Mouse (Mus musculus) ovary, adult 18-20 months (tissue): Measurements from ENCODE around the gene Psmc2.

Source experiments
- DNase-seq: peaks from one replicate; pipeline ENCODE4 v3.0.0; 2022; ENCODE audit warnings: low spot score, mixed read lengths

The Psmc2 gene

DNA sequence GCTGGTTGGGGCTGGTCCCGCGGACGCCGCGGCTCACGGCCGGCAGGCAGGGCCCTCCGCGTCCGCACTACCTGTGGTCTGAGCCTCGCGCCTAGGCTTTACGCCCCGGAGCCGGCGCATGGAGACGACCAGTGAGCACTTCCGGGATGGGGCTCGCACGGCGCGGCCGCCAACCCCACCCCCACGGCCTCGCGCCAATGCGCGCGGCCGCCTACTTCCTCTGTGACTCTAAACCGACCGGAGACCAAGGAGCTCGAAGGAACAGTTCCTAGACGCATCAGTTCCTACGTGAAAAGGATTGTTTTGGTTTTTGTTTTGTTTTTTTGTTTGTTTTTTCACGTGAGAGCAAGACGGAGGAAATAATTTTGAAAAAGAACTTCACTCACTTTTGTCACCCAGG is at the start of gene Psmc2, which contains the start of gene Dnajc2:
Gene Psmc2 (plus strand): TSS at position 231 of the 400 bp plus-strand sequence.
Gene Dnajc2 (minus strand): TSS at position 199 of the 400 bp plus-strand sequence.
- DNase-seq, result peak; percentile 84

DNA sequence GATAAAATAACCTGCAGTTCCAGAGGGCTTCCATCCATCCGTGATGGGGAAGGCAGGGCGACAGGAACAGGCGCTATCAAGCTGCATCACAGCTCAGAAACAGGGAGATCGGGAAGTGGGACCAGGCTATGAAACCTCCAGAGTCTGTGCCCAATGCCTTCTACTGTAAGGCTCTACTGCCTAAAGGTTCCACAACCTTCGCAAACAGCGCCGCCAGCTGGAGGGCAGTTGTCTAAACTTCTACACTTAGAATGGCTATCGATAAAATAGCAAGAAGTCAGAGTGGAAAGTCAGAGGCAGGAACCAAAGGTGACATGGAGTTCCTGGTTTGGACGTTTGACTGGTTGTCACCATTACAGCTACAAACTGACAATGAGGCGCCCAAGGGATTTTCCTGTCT is 49.5 kb upstream of the Psmc2 start:
- peak; percentile 50 for DNase-seq

DNA sequence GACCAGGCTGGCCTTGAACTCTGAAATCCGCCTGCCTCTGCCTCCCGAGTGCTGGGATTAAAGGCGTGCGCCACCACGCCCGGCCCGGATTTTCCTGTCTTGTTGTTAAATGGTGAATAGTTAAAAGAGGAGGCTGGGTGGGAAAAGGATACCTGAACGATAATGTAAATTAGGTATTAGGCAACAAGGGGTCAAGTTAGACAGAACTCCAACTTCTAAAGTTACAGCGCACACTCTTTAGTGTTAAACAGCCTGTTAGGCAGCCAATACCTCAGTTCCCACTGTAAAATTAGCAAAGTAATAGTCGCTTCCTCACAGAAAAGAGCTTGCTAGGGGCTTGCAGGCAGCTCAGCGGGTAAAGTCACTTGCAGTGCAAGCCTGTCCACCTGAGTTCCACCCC is 49.0 kb upstream of the Psmc2 start:
- no peak for DNase-seq

DNA sequence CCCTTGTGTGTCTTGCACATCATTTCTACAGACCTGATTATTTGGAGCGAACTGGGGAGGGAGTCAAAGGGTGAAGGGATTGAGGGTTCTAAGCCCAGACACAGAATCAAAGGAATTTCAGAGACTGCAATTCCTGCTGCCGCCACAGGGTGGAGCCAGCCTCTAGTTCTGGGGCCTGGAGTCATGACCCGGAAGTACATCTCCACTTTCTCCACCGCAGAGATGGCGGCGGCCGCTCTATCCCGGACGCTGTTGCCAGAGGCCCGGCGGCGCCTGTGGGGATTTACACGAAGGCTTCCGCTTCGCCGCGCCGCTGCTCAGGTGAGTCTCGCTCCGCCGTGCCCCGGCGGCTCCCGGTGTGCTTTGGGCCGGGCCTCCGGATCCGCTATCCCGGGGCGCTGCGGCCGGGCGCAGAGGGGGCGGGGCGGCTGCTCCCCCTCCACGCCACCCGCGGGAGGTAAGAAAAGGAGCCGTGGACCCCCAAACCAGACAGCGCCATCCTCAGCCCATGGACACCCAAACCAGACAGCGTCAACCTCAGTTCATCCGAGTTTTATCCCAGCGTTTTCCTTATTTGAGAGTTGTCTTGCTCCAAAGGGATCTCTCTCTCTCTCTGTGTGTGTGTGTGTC is 48.0 kb upstream of the Psmc2 start, which contains the start of gene Pmpcb:
Gene Pmpcb (plus strand): TSS at position 186 of the 630 bp plus-strand sequence.
- peak; percentile 65 for DNase-seq

DNA sequence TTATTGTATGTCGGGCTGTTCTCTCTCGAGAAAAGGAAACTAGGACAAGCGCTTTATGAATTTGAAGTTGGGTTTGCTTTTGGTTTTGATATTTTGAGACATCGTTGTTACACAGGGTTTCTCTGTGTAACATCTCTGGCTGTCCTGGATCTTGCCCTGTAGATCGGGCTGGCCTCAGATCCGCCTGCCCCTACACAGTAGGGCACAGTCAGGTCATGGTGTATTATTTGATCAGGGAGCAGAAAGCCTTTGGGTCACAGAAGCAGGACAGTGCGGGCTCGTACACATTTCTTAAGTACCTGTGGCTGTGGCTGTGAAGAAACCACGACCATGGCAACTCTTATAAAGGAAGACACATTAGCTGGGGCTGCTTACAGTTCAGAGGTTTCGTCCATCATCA is 47.5 kb upstream of the Psmc2 start:
- DNase-seq, result no peak

DNA sequence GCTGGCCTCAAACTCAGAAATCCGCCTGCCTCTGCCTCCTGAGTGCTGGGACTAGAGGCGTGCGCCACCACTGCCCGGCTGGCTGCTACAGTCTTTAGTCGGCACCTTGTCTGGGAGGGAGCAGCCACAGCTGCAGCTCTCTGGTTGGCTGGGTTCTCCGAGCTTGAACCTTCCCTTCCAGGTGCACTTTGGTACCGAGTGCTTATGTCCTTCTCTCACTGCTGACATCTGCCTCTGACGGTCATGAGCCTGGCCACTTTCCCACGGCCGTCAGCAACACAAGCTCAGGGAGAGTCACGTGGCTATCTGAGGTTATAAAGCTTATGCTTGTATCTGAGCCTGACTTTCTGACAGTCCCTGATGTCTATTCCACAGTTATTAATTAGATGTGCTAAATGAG is 46.0 kb upstream of the Psmc2 start:
- no peak for DNase-seq

DNA sequence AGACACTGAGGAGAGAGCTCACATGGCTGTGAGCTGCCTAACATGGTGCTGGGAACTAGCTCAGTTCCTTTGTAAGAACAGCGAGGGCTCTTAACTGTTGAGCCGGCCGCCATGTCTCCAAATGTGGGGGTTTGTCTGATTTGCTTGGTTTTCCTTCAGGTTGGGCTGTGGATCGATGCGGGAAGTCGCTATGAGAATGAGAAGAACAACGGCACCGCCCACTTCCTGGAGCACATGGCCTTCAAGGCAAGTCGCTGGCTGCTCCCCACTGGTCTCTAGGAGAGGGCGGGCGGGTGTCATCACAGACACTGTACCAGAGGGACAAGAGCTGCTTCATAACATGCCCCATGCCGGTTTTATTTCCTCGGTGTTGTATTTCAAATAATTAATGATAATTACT is 45.2 kb upstream of the Psmc2 start:
- no peak for DNase-seq

DNA sequence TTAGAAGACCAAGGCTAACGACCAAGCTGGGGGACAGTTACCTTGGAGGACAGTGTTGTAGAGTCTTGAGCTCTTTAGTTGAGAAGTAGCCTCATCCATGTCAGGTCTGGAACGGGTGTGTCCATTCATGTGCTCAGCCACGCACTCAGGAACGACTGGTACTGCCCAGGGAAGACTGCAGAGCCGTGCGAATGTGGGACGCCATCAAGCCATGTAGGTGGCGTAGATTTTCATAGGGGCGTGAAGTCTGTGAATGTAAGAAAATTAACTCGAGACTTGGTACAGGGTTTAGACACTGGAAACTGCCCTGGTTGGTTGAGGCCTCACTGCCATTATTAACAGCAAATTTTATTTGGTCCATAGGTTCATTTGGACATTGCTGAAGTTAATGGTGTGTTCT is 41.5 kb upstream of the Psmc2 start:
- DNase-seq, result no peak

DNA sequence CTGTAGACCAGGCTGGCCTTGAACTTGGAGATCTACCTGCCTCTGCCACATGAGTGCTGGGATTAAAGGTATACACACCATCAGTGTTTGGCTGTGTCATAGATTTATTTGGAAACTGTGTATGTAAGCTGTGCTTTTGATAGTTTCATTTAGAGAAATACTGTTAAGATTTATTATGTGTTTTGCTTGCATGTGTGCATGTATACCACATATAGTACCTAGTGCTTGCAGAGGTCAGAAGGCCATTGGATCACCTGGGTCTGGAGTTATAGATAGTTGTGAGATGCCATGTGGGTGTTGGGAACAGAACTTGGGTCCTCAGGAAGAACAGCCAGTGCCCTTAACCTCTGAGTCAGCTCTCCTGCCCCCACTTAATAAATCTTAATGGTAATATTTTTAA is 40.4 kb upstream of the Psmc2 start:
- no peak for DNase-seq

DNA sequence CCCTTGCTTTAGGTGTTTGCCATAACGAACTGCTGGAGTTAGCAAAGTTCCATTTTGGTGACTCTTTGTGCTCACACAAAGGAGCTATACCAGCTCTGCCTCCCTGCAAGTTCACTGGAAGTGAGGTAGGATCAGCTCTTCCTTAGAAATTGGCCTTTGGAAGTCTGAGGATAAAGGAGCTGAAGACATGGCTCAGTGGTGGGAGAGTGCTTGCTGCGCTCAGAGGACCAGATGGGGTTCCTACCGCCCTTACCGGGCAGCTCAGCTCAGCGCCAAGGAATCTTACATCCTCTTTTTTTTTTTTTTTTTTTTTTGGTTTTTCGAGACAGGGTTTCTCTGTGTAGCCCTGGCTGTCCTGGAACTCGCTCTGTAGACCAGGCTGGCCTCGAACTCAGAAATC is 39.1 kb upstream of the Psmc2 start:
- DNase-seq, result no peak

DNA sequence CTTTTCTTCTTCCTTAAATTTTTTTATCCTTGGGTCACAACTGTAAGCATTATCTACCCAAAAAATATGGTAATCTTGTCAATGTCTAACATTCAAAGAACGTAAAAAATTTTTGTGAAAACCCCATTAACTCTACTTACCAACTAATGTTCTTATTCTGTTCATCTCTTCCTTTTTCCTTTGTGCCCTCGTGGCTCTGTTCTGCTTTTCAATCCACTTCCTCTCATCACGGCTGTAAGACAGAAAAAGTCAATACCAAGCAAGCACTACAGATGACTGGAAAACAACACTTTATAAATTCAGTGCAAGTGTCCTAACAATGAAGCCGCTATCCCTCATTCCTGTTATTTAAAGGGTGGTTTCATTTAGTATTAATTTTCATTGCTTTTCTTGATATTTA is 16.6 kb upstream of the Psmc2 start:
- DNase-seq, result no peak

DNA sequence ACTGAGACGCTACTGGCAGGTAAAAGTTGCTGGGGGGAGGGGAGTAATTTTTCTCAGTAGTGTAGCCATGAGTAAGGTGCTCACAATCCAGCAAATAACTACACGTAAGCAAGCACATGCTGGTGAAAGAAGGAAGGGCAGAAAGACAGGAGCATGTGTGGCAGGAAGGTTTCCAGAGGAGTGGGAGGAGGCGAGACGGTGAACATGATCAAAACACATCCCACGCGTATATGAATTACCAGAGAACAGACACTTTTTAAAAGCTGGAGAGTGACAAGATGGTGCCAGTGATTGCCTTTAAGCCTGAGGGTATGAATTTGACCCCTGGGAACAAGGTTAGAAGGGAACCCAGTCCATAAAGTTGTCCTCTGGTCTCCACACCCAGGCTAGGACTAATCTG is 15.2 kb upstream of the Psmc2 start:
- DNase-seq, result no peak

DNA sequence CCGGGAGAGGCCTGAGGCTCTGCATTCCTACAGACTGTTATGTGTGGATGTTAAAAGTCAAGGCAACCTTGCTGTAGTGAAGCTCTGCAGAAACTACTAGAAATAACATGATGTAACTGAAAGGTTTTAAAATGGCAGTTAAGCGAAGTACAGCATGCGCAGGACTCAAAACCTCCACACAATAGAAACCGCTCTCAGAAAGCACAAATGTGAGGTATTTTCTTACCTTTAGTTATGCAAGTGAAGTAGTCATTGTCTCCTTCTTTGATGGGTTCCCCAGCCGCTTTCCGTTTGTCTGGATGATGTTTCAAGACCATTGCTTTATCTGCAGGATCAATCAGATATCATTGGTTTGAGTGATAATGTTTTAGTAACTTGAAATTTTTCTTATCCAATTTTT is 8.6 kb upstream of the Psmc2 start:
- DNase-seq, result no peak

DNA sequence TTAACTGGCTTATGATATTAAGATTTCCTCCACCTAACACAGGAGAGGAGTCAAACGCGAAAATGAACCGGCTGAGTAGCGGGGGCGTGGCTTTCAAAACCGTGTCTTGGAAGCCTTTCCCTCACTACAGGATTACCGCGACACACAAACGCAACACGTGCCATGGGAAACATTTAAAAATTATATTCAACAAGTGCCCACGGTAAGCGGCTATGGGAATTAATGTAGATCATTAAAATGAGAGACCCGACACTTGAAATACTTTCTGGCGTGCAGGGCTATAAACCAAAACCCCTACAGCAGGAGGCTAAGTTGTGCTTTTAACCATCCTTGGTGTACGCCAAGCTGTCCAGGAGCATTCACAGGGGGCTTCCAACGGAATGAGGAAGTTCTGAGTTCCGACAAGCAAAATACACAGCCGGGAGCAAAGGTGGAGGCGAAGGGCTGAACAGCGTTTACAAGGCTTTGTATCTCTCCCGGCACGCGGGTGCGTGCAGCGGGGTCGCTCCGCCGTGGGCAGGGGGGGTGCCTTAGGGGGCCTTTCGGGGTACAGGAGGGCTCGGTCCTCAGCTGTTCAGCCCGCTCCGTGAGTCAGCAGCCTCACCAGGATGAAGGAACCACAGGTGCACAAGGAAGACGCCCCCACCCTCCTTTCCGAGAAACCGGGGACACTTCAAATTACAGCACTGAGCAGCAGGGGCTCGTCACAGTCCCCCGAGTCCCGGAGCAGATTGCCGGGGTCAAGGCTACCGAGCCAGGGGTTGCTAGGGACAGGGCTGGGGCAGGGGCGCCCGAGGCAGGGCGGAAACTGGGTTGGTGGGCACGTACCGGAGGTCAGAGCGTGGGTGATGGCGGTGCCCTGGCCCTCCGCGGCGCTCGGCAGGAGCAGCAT is 676 bp upstream of the Psmc2 start:
- no peak for DNase-seq

DNA sequence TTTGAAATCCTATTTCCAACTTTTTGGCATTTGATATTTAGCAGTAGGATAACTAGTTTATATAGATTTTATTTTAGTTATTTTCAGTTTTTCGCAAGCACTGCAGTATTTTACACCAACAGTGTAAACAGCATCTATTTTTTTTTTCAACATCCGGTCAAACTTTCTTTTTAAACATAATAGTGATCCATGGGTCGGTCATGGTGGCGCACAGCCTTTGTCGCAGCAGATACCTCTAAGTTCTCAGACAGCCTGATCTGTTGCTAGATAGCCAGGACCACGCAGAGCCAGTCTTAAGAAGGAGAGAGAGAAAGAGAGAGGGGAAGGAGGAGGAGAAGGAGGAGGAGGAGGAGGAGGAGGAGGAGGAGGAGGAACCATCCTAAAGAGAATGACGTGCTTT is 693 bp downstream of the Psmc2 start:
- DNase-seq, result no peak

DNA sequence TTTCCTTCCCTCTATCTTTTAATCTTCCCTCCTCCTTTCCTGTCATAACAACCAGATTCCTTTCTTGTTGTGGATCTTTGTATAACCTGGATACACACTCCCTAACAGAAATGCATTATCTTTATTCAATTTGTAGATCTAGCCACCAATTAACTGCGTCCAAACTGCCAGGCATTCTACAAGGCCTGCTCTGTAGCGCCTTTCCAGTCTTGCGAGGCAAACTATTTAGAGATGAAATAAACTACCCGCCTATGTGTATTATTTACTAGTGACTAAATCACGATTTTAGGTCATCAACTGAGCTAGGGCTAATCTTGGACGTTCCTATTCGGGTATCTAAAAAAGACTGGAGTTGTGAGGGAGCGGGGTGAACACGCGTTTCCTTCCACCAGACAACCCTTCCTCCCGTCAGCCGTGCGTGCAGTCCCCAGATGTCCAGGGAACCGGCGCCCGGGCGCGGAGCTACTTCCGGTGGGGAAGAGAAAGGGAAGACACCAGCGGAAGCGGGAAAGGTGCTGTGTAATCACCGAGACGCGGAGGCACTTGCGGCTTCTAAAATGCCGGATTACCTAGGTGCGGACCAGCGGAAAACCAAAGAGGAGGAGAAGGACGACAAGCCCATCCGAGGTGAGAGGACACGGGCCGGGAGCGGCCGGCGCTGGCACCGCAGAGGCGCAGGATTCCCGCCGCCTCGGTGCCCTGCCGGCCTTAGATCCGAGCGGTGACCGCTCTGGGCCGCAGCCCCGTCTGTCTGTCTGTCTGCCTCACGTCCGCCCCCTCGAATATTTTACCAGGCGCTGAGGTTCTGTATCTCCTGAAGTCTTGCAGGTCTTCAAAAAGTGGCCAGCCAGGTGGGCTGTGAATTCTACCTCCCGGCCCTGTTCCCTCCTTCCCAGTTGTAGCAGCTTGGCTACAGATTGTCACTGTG is 1.4 kb downstream of the Psmc2 start:
- peak; percentile 80 for DNase-seq

DNA sequence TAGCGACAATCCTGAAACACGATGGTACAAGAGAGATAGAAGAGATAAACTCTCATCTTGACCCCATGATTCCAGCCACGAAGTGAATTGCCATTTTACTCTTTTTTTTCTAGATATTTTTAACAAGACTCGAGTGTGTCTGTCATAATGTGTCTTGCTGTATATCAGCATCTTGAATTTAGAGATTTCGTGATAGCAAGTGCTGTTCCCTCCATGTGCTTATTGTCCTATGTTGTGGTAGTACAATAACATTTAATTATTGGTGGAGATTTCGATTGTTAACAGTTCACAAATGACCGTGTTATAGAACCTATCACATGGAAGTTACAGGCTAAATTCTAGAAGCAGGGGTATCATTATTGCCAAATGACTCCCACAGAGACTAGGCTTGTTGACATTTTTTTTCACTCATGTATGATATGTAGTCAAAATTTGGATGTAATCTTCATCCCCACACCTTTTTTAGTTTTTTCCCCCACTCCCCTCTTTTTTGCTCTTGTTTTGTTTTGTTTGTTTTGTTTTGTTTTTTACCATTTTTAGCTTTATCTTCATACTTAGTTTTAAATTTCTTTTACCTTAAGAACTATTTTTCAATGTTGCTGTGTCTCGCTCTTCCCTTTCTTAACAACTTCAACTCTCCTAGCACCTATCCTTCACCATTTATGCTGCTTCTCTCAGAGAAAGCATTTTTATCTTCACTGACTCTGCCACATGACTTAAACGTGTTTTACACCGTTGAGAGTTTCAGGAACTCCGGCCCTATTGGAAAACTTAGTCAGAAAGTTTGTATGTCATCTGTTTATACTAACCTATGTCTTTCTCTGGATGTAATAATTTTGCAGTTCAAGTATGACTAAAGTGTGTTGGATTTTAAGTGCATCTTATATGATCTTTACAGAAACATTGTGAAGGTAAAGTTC is 2.4 kb downstream of the Psmc2 start:
- no peak for DNase-seq

DNA sequence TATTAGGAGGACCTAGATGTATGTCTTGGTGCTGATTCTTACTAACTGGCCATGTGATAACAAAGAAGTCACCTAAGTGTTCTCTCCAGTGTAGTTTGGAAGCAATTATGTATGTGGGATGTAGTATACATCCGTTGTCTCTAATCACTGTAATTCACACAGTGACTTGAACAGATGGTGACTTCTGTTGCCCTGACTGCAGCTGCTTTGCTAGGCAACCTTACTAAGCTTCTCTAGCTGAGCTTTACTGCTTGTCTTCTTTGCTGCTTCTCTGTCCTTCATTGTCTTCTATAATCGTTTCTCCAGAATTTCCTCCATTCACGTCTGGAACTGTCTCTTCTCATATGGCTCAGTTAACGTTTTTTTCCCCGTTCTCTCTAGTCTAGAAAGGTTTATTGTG is 4.0 kb downstream of the Psmc2 start:
- DNase-seq, result no peak

DNA sequence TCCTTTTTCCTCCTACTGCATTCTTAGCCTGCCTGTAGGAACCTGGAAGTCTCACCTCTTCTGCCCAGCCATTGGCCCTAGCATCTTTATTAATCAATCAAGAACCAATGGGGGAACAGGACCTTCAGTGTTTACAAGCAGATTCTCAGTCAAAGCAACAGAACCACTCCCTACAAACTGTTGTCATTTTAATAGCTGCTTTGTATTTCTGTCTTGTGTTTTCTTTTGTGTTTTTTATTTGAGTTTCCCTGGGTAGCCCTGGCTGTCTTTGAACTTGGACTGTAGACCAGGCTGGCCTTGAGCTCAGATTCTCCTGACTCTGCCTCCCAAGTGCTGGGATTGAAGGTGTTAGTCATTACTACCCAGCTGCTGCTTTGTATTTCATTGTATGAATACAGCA is 7.1 kb downstream of the Psmc2 start:
- no peak for DNase-seq

DNA sequence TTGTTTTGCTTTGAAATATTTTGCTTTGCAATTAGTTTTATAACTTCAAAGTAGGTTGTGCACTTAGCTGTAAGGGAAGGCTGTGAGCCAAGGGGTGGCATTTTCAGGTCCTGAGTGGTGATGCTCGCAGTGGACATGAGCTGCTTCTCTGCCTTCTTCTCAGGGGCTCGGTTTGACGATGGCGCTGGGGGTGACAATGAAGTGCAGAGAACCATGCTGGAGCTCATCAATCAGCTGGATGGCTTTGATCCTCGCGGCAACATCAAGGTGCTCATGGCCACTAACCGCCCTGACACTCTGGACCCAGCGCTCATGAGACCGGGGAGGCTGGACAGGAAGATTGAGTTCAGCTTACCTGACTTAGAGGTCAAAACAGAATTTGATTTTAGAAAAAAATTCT is 17.8 kb downstream of the Psmc2 start:
- DNase-seq, result no peak

DNA sequence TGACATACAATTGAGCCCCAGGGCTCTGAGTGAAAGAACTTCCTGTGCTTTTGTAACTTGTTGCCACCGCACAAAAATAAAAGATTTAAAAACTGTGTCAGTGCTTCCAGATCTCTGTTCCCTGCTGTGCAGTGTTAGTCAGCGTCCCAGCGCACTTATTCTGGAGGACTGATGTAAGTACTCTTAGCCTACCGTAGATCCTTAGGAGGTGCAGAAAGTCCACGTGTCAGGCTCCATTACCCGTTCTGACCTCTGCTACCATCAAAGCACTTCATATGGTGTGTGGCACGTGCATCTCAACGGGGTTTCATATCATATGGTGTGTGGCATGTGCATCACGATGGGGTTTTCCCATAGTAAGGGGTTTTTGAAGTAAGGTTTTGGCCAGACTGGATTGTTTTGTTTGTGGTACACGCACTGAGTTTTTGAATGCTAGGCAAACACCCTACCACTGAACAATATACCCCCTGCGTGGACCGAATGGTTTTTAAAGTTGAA is 18.7 kb downstream of the Psmc2 start:
- no peak for DNase-seq
